Mouse (Mus musculus) neural tube, embryonic 14.5 days (tissue): ENCODE results near the gene Igsf11. TPM values are rescaled to one million over a fixed set of nuclear protein-coding genes. Genes with fewer than 3 reads are reported as not detected.

Experiments
- ATAC-seq: fragments of 200-750 bp; cut with Nextera tagmentation; 2 replicates; pipeline ENCODE4 v1.8.0; 2017; ENCODE audit warnings: low read depth, mild to moderate bottlenecking, moderate TSS enrichment, moderate library complexity
- H3K27ac ChIP-seq: fragments of 300-500 bp; sonication (generic); 2 replicates; pipeline ENCODE4 v1.5.1; 2014; ENCODE audit warnings: low read depth, mild to moderate bottlenecking, control low read depth, low read length, moderate library complexity, mixed read lengths
- H3K27me3 ChIP-seq: fragments of 300-500 bp; sonication (generic); 2 replicates; pipeline ENCODE4 v1.6.1; 2014; ENCODE audit warnings: low read length; ENCODE audit not compliant: control insufficient read depth, insufficient read depth
- H3K36me3 ChIP-seq: fragments of 300-500 bp; sonication (generic); 2 replicates; pipeline ENCODE4 v1.6.1; 2014; ENCODE audit warnings: low read length, mixed read lengths; ENCODE audit not compliant: control insufficient read depth, insufficient read depth
- H3K4me1 ChIP-seq: fragments of 300-500 bp; sonication (generic); 2 replicates; pipeline ENCODE4 v1.6.1; 2014; ENCODE audit warnings: low read length; ENCODE audit not compliant: control insufficient read depth, insufficient read depth
- H3K4me2 ChIP-seq: fragments of 300-500 bp; sonication (generic); 2 replicates; pipeline ENCODE4 v1.6.1; 2014; ENCODE audit warnings: mild to moderate bottlenecking, low read depth, low read length, control low read depth
- H3K4me3 ChIP-seq: fragments of 300-500 bp; sonication (generic); 2 replicates; pipeline ENCODE4 v1.5.1; 2014; ENCODE audit warnings: low read depth, low read length, control low read depth, mixed read lengths
- H3K9ac ChIP-seq: fragments of 300-500 bp; sonication (generic); replicated peaks from 2 replicates; pipeline ENCODE4 v1.6.1; 2014; ENCODE audit warnings: low read depth, mild to moderate bottlenecking, control low read depth, low read length, mixed read lengths
- H3K9me3 ChIP-seq: fragments of 300-500 bp; sonication (generic); 2 replicates; pipeline ENCODE4 v1.6.1; 2016; ENCODE audit warnings: low read length; ENCODE audit not compliant: control insufficient read depth
- WGBS: fragments of 180-500 bp; shearing (Covaris S2); extraction: QIAGEN DNeasy Blood & Tissue Kit; methylation state at CpG from one replicate; pipeline ENCODE4 v1.1.7; 2014; 5-methylcytosine and 5-hydroxymethylcytosine counted together
- polyA plus RNA-seq: library from polyadenylated mRNA; unstranded; fragments of >200 nt; fragmentation: Nextera tagmentation; extraction: Ambion mirVana; gene quantifications from 2 replicates; pipeline ENCODE4 v1.2.1, GENCODE M21; 2014

Igsf11 gene
- polyA plus RNA-seq, 1 experiment from 2014 or later: 3.7 TPM

DNA sequence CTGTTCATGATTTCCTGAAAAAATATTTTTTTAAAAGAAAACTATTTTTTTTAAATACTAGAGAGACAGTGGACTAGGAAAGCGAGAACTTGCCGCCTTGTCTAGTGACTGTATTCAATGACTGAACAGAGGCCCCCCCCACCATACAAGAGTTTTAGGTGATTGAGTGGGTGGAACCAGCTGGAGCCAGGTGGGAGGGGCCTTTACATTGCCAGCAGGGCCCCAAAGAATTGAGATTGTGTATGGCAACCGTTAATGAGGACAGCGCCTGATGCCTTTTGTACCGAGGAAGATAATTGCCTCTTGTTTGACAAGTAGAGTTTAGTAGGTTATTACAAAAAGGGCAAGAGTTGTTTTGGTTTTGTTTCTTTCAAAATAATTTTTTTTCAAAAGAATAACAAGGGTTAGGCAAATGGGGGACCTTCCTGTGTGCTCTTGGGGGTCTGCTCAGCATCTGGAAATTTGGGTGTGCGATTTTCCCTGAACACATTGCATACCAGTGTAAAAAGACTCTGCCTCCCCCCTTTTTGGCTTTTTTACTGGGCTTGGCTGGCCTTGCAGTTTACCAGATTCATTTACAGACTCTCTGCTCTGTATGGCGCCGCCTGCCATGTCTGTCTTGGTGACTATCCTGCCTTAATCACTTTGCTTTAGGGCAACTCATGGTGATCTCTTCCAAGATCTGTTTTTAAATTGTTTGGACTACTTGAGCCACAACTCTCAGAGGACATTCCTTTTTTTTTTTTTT, 133.7 kb downstream of the Igsf11 start:
- Histone ChIP-seq H3K27ac (no peak overlapping the region), H3K4me1 (no peaks in the 10 kb centered on the region), H3K9ac (no peak overlapping the region), H3K36me3 (no peaks in the 10 kb centered on the region), H3K9me3 (no peaks in the 10 kb centered on the region), H3K27me3 (no peaks in the 10 kb centered on the region), H3K4me3 (no peak overlapping the region), H3K4me2 (no peak overlapping the region)
- WGBS: 43% methylated on average over 8 of the region's 8 CpGs
- peak; percentile 51; the same call in 1 of the 2 replicates for ATAC-seq

GRCm38 (mm10) chr16:39031350-39031749, 138.9 kb downstream of the Igsf11 start:
- Histone ChIP-seq H3K4me3 (no peak overlapping the region), H3K4me2 (no peak overlapping the region), H3K27ac (no peak overlapping the region), H3K9me3 (no peaks in the 10 kb centered on the region), H3K4me1 (no peaks in the 10 kb centered on the region), H3K36me3 (no peaks in the 10 kb centered on the region), H3K27me3 (no peaks in the 10 kb centered on the region), H3K9ac (no peak overlapping the region)
- WGBS: 47% methylated on average over 2 of the region's 2 CpGs
- ATAC-seq: peak; percentile 56; the same call in 1 of the 2 replicates

DNA sequence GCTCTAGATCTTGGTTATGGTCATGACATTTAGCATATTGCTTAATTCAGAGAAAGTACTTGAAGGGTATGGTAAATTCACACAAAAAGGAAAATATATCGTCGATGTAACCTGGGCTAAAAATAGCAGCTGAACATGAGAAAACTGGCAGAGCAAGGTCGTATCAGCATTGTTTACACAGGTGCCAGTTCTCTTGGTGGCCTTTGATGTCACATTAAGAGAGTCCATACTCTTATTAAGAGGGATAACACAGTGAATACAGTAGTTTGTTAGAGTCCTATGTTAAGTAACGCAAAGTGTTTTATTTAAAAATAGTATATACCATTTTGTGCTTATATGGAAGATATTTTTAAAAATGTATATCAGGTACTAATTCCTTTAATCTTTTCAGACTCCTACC, 144.8 kb downstream of the Igsf11 start:
- H3K4me2 ChIP-seq: no peak overlapping the region
- ATAC-seq: no peak
- WGBS: 83% methylated on average over 4 of the region's 4 CpGs
- H3K4me1 ChIP-seq: no peaks in the 10 kb centered on the region
- no peak overlapping the region for H3K4me3 ChIP-seq
- H3K27me3 ChIP-seq: no peaks in the 10 kb centered on the region
- no peak overlapping the region for H3K27ac ChIP-seq
- H3K36me3 ChIP-seq: no peaks in the 10 kb centered on the region
- H3K9ac ChIP-seq: no peak overlapping the region
- no peaks in the 10 kb centered on the region for H3K9me3 ChIP-seq

DNA sequence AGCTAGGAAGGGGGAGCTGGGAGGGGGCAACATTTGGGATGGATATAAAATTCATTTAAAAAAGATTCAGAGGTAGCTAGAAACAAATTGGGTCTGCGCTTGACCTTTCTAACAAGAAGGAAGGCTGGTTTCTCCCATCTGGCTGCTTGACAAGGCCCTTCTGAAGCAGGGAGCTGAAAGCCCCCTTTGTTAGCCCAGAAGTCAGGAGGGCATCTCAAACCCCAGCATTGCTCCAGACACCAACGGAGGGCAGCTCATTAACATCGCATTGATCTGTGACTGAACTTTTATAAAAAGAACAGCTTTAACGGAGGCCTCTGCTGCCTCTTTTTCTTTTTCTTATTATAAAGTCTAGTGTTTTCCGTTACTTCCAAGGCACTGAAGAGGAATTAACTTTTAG, 151.9 kb downstream of the Igsf11 start:
- H3K9ac ChIP-seq: no peak overlapping the region
- no peaks in the 10 kb centered on the region for H3K36me3 ChIP-seq
- no peak overlapping the region for H3K27ac ChIP-seq
- no peaks in the 10 kb centered on the region for H3K4me1 ChIP-seq
- H3K9me3 ChIP-seq: no peaks in the 10 kb centered on the region
- no peak overlapping the region for H3K4me3 ChIP-seq
- 21% methylated on average over 5 of the region's 5 CpGs for WGBS
- no peak overlapping the region for H3K4me2 ChIP-seq
- ATAC-seq: no peak
- H3K27me3 ChIP-seq: no peaks in the 10 kb centered on the region

GRCm38 (mm10) chr16:39048889-39049288, 156.4 kb downstream of the Igsf11 start:
- peak; percentile 85 for ATAC-seq
- H3K27me3 ChIP-seq: no peaks in the 10 kb centered on the region

GRCm38 (mm10) chr16:39052971-39053370, 160.5 kb downstream of the Igsf11 start:
- Histone ChIP-seq H3K27me3 (no peaks in the 10 kb centered on the region), H3K4me1 (no peaks in the 10 kb centered on the region), H3K27ac (no peak overlapping the region), H3K9me3 (no peaks in the 10 kb centered on the region), H3K9ac (no peak overlapping the region), H3K36me3 (no peaks in the 10 kb centered on the region), H3K4me2 (no peak overlapping the region), H3K4me3 (no peak overlapping the region)
- ATAC-seq: no peak
- 0% methylated on average over 2 of the region's 2 CpGs for WGBS

More at GRCm38 (mm10) chr16:39048889-39049288, 156.4 kb downstream of the Igsf11 start:
- H3K27ac ChIP-seq: no peak overlapping the region
- H3K4me2 ChIP-seq: no peak overlapping the region
- no peaks in the 10 kb centered on the region for H3K9me3 ChIP-seq
- H3K4me3 ChIP-seq: no peak overlapping the region
- no peak overlapping the region for H3K9ac ChIP-seq
- no peaks in the 10 kb centered on the region for H3K4me1 ChIP-seq
- WGBS: 7% methylated on average over 4 of the region's 4 CpGs
- H3K36me3 ChIP-seq: no peaks in the 10 kb centered on the region

DNA sequence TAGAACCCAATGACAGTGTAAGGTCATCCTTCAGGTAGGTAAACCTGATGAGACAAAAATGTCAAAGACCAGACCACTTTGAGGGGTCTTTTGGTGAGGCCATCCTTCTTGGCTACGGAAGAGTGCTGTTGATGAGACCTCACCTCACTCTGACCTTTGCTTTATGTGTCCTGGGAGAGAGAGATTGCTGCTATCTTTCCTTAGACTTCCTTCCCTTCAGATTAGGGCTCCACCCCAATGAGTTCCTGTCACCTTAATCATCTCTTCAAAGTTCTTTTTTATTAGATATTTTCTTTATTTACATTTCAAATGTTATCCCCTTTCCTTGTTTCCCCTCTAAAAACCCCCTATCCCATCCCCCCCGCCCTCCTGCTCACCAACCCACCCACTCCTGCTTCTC, 161.3 kb downstream of the Igsf11 start:
- Histone ChIP-seq H3K4me2 (no peak overlapping the region), H3K4me3 (no peak overlapping the region), H3K9me3 (no peaks in the 10 kb centered on the region), H3K4me1 (no peaks in the 10 kb centered on the region), H3K9ac (no peak overlapping the region), H3K27me3 (no peaks in the 10 kb centered on the region), H3K36me3 (no peaks in the 10 kb centered on the region), H3K27ac (no peak overlapping the region)
- no peak for ATAC-seq
- 79% methylated on average over 2 of the region's 2 CpGs for WGBS

DNA sequence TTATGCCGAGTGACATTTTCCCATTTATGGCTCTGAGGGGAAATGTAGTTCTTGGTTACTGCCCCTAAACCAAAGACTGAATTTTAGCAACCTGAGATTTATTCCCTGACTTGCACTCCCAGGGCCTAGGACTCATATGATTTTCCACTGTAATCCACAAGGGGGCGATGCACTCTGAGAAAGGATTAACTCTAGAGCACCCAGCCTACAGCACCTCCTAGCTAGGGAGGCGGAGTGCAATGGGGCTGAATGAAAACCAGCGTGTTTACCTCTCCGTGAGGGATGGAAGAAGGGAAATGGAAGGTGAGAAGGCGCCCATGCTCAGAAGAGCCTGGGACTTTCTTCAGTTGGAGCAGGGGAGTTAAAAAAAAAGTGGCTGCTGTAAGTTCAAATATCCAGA, 163.6 kb downstream of the Igsf11 start:
- Histone ChIP-seq H3K4me3 (no peak overlapping the region), H3K36me3 (no peaks in the 10 kb centered on the region), H3K9me3 (no peaks in the 10 kb centered on the region), H3K4me2 (no peak overlapping the region), H3K27ac (no peak overlapping the region), H3K27me3 (no peaks in the 10 kb centered on the region), H3K9ac (no peak overlapping the region), H3K4me1 (no peaks in the 10 kb centered on the region)
- ATAC-seq: peak; percentile 34; the same call in 1 of the 2 replicates
- 19% methylated on average over 6 of the region's 6 CpGs for WGBS

GRCm38 (mm10) chr16:39056961-39057360, 164.5 kb downstream of the Igsf11 start:
- no peaks in the 10 kb centered on the region for H3K9me3 ChIP-seq
- no peak for ATAC-seq
- 74% methylated on average over 12 of the region's 12 CpGs for WGBS

More at GRCm38 (mm10) chr16:39056961-39057360, 164.5 kb downstream of the Igsf11 start:
- Histone ChIP-seq H3K4me2 (no peak overlapping the region), H3K4me1 (no peaks in the 10 kb centered on the region), H3K27ac (no peak overlapping the region), H3K27me3 (no peaks in the 10 kb centered on the region), H3K9ac (no peak overlapping the region), H3K36me3 (no peaks in the 10 kb centered on the region), H3K4me3 (no peak overlapping the region)
